Mouse (Mus musculus) heart, postnatal 10 days (tissue): ENCODE data around the gene Vwf. TPM values are rescaled to one million over a fixed set of nuclear protein-coding genes. Genes with fewer than 3 reads are reported as not detected.

Source experiments
- DNase-seq, 2 experiments: peaks; one replicate each; pipeline ENCODE4 v3.0.0; 2021
- intact Hi-C: fragments of 180-260 bp; cut with DNase I; formaldehyde crosslinking; loops from one replicate; pipeline ENCODE4 v1.15.1; 2025
- total RNA-seq, 2 experiments: library from RNA; stranded (reverse); gene quantifications; 2 replicates each; pipeline ENCODE4 v1.2.3; 2021

Gene Vwf
- total RNA-seq, 2 experiments from 2014 or later, result 77.4 to 85.2 TPM

GRCm38 (mm10) chr6:125604463-125605191 lies 58.1 kb downstream of the Vwf start:
- intact Hi-C loops, result loop anchor here (5.0 kb wide), 3 partner anchors 92 to 387 kb away; partner anchors contain the start of gene Vamp1
- peak; percentile 85 to 91 for DNase-seq

- no peak for DNase-seq
- intact Hi-C loops, result no loop called here
Measured at GRCm38 (mm10) chr6:125609025-125609424, 62.5 kb downstream of the Vwf start.

GRCm38 (mm10) chr6:125617855-125618254 lies 71.3 kb downstream of the Vwf start:
- DNase-seq, result no peak
- intact Hi-C loops, result no loop called here

GRCm38 (mm10) chr6:125620764-125621163 lies 74.2 kb downstream of the Vwf start:
- intact Hi-C loops, result loop anchor here (1.0 to 5.0 kb wide), 3 partner anchors 41 to 852 kb away; no protein-coding TSS in a partner anchor
- DNase-seq, result peak; percentile 32 to 53

- intact Hi-C loops, result loop anchor here (2.0 to 5.0 kb wide), 3 partner anchors 544 to 850 kb away; partner anchors contain the start of gene Ntf3
- peak in 1 of 2 experiments; percentile 15 for DNase-seq
Measured at GRCm38 (mm10) chr6:125622434-125622833, 75.9 kb downstream of the Vwf start.

- intact Hi-C loops, result no loop called here
- no peak for DNase-seq
Measured at GRCm38 (mm10) chr6:125640486-125640885, 93.9 kb downstream of the Vwf start.

DNA sequence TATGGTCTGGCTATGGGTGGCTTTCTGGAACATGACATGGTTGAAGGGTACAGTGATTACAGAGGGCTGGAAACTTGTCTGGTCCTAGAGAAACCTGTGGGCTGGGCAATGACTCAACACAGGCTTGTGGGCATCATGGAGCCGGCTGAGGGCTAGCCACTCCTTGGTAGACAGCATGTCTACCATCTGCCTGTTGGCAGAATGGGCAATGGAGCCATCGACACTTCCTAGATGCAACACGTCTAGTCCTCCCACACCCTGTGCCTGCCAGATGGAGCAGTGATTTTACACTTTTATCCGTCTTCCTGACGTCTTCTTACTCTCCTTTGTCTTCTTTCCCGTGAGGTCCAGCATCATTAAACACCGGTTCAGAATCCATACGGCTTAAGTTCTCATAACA lies 94.6 kb downstream of the Vwf start:
- intact Hi-C loops, result no loop called here

DNA sequence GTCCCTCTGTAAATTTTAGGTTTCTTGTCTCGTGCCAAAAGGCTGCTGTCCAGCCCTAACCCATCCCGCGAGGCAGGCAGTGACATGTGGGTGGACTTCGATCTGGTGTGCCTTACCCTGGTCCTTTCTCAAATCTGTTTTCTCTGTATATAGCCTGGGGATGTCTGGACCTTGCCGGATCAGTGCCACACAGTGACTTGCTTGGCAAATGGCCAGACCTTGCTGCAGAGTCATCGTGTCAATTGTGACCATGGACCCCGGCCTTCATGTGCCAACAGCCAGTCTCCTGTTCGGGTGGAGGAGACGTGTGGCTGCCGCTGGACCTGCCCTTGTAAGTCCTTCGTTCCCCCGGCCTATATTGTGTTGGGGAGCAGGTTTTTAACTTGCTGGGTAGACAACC lies 102.4 kb downstream of the Vwf start:
- intact Hi-C loops, result no loop called here
- DNase-seq, result no peak

More for the DNA sequence above, 94.6 kb downstream of the Vwf start:
- DNase-seq, result no peak

DNA sequence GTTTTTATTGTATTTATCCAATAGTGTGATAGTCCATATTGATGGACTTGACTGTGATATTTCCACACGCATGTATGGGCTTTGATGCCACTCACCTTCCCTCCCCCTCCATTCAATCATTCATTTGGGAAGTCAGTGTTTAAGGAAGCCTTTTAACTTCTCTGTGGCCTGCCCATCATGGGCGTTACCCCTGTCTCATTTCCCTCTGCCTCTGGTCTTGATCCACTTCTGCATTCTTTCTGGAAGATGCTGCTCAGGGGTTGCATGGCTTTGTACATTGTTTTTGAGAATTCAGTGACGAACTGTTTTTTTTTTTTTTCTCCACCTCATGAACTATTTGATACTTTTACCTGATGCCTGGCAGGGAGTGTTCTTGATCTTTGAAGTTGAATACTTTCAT lies 104.8 kb downstream of the Vwf start:
- DNase-seq, result no peak
- intact Hi-C loops, result no loop called here

DNA sequence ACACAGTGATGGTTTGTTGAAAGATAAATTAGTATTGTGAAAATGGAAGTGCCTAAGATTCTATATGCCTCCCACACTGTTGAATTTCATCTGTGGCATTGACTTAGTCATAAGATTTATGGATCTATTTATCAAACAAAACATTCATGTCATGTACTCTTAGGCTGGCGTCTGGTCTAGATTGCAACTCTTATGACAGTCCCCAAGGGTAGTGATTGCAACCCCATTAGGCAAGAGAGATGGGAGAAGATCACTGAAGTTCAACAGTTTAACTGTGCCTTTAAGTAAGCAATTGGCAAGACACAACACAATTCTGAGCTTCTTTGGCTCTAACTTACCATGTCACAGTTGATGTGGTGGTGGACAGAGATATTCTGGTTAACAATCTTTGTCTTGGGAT lies 106.8 kb downstream of the Vwf start:
- DNase-seq, result no peak
- intact Hi-C loops, result no loop called here

DNA sequence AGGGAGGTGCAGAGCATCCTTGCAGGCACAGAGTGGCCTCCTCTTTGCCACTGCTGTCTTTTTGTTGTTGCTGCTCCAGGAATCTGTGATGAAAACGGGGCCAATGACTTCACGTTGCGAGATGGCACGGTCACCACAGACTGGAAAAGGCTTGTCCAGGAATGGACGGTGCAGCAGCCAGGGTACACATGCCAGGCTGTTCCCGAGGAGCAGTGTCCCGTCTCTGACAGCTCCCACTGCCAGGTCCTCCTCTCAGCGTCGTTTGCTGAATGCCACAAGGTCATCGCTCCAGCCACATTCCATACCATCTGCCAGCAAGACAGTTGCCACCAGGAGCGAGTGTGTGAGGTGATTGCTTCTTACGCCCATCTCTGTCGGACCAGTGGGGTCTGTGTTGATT lies 110.3 kb downstream of the Vwf start:
- intact Hi-C loops, result no loop called here
- no peak for DNase-seq

DNA sequence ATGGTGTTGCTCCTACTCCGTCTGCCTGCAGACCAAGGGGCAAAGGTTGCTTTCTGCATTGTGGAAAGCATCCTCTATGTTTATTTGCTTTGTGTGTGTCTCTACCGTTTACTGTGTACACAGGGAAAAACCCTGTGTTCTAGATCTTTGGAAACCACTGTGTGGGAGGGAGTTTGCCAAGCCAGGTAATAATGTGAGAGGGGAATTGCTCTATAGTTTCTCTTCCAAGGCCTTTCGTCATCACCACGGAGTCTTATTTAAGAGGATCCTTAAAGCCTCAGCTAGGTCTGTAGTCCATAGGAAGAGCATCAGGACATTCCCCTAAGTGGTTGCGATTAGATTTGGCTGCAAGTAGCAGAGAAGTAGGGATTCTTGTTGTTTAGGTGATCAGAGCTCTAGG lies 111.4 kb downstream of the Vwf start:
- intact Hi-C loops, result no loop called here
- DNase-seq, result no peak

GRCm38 (mm10) chr6:125661106-125661877 lies 114.7 kb downstream of the Vwf start:
- intact Hi-C loops, result loop anchor here (1.0 to 2.0 kb wide), 3 partner anchors 40 to 506 kb away; partner anchors contain the start of gene Ntf3
- peak; percentile 70 to 86 for DNase-seq

- intact Hi-C loops, result no loop called here
- DNase-seq, result no peak
Measured at GRCm38 (mm10) chr6:125663906-125664305, 117.3 kb downstream of the Vwf start.

DNA sequence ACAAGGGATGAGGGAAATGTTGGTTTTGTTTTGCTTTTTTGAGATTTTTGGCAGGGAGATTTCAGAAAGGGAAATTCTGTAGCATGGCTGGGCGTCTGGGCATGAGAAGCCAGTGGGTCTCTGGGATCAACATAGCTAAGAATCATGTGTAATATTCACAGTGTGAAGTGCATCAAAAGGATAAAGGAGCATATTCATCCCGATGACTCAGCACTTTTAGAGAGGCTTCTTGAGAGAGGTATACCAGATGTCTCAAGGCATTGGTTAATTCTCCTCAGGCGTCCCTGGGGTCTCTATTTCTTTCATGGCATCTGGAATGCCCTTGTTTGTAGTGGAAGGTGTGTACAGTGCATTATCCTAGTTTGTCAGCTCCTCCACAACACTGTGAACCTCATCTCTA lies 125.3 kb downstream of the Vwf start:
- no peak for DNase-seq
- intact Hi-C loops, result no loop called here

DNA sequence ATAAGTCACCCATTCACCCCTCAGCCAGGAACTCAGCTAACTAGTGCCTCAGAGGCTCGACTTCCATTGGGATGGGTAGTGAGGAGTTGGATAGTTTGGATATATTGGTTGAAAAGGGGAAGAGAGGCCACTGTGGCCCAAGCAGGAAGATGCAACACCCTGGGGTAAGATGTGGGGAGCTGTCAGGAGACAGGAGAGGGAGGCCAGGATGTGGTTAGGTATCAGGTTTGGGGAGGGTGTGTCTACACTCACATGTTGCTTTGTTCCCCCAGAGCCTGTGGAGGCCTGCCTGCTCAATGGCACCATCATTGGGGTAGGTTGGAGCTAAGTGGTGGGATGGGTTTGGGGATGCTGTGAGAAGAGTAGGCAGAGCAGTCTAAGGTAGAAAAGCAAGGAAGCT lies 131.9 kb downstream of the Vwf start:
- no peak for DNase-seq
- intact Hi-C loops, result no loop called here

DNA sequence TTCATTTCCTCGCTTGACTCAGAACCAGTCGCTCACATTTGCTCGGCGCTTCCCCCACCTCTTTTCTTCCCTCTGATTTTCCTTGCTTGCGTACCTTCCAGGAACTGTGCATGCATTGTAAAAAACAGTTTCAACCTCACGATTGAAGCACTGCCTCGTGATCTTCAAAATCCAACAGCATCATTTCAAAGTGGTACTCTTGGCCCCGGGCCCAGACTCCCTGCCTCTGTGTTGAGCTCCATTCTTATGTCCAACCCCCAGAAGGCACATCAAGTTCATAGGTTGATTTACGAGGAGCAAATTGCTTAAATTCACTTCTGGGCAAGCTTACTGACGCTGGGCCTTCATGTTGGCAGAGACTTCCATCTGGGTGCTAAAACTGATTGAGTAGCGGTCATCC lies 134.0 kb downstream of the Vwf start:
- no peak for DNase-seq
- intact Hi-C loops, result no loop called here

DNA sequence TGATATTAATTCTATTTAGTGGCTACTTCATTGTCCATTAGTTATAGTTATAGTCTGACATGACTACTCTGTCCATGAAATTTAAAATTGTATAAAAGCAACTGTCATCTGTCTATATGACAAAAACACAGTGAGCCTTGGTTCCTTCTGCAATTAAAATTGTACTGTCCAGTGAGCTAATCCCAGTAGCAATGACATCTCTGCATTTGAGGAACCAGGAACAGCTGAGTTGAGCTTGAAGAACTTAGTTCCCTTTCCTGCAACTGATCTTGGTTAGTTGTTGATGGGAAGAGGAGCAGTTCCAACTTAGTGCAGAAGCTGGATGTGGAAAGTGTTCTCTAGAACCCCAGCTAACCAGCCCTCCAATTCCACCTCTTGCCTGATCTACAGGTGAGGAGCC lies 138.8 kb downstream of the Vwf start:
- intact Hi-C loops, result no loop called here
- DNase-seq, result no peak

DNA sequence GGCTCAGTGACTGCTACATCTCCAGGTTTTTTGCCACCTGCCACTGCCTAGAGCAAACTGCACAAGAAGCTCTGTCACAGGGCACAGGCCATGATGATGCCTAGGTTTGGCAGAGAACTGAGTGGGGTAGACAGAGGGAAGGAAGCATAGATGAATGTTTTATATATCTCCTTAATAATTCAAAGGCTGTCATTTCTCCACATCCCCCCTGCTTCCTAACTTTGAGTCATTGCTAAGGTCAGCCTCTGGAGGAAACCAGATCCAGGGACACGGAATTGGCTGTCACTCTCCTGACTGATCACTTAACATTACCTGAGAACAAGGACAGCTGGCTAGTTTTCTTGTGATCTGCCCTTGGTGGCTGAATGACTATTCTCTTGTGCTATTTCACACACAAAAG lies 141.4 kb downstream of the Vwf start:
- intact Hi-C loops, result no loop called here
- DNase-seq, result no peak

DNA sequence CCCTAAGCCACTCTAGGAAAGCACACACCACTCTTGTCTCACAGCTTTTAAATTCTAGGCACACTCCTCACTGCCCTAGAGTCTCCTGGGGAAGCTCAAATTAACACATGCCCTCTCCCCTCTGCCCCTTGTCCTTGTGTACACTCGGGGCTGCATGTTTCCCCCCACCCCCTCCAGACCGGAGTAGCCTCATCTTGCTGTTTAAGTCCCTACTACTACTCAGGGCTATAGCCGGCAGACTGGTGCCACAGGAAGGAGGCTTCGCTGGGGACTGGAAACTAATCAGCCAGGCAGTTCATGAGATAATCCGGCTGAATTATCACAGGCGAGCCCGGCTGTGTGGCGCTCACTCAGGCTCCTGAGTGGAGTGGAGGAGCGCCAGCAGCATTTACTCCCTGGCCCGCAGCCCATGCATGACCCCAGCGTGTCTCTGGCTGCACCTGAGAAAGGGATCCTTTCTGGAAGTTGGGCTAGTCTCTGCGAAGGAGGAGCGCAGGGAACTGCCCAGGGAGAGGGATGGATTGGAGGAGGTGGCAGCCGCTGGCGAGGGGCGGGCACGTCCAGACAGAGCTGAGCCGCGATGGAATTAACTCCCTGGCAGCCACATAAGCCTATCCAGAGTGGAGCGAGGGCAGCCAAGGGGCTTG lies 143.6 kb downstream of the Vwf start, which contains the start of gene Ano2:
Ano2 (plus strand) TSS at position 363 of the 647 bp plus-strand sequence.
- intact Hi-C loops, result no loop called here
- DNase-seq, result peak; percentile 6 to 8

- DNase-seq, result no peak
- intact Hi-C loops, result no loop called here
Measured at GRCm38 (mm10) chr6:125701146-125701545, 154.6 kb downstream of the Vwf start.
